Mouse (Mus musculus): ENCODE measurements around the gene R3hcc1l.

- TF ChIP-seq TAL1 (IDR thresholded peaks at IDR 0.05; ENCODE audit: low read length) (no peak), GATA1 (IDR thresholded peaks at IDR 0.05; ENCODE audit: low read length) (no peak)
Measured at GRCm38 (mm10) chr19:42580701-42581100, 62.1 kb downstream of the R3hcc1l start.

Measured in erythroblast, embryonic 14.5 days (primary cell).